Mouse (Mus musculus): ENCODE measurements around the gene 0610030E20Rik. TPM values are rescaled to one million over a fixed set of nuclear protein-coding genes. Genes with fewer than 3 reads are reported as not detected.

The 0610030E20Rik gene
- polyA plus RNA-seq, 1 experiment, result 16.9 TPM

DNA sequence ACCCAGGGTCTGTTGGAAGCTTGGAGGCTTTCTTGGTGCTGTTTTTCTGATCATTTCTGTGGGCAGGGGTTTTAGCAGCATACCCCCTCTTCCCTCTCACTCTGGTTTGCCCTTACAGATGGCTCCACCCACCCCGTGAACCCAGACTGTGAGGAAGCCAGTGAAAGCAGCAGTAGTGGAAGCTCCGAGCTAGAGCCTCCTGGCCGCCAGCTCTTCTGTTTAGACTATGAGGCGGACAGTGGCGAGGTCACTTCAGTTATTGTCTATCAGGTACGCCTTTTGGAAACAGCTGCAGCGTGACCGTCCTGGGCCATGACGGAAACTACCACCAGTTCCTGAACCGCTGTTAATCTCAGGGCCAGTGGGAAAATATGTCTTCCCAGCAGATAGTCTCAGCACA, 1.3 kb downstream of the 0610030E20Rik start:
- no peak for DNase-seq (ENCODE audit: low read depth)

DNA sequence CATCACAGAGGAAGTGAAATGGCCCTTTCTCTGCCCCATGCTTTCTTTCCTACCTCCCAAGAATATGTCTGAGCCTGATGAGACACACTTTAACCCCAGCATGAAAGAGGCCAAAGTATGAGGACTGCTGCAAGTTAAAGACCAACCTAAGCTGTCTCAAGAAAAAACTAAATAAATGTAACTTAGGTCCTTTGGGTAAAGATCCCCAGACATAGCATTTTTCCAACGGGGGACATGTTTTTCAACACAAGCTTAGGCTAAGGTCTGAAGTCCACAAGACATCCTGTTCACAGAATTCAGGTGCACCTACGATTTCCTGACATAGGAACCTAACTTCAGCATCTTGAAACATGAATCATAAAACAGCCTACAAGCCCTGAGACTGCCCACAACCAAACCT, 3.1 kb downstream of the 0610030E20Rik start:
- no peak for DNase-seq (ENCODE audit: low read depth)

DNA sequence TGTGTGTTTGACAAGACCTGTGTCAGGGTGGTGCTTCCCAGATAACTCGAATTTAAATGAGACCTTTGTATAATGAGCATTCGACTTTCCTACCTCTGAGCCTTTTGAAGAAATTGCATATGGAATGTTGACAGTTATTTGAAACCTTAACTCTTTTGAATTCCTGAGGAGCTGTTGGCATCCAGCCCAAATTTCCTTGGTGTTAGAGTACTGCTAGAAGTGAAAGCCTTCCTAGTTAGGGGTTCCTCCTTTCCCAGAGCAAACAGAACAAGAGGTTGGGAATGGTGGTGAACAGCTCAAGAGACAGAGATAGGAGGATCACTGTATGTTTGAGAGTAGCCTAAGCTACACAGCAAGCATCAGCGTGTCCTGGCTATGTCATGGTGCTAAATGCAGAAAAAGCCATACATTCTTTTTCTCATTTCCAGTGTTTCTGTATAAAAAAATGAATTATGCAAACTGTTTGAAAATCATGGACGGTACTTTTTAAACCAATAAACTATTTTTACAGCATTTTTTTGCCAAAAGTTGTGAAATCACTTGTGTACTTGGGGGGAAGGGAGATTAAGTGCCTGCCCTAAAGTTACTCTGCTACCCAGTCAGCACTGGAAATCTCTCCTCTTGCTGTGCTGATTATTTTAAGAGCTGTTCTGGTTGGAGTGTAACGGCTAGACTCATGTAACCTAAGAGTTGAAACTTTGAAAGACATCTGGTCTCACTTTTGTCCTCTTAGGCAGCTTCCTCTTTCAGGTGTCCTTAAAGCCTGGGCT, 5.7 kb downstream of the 0610030E20Rik start:
- no peak for DNase-seq (ENCODE audit: low read depth)

DNA sequence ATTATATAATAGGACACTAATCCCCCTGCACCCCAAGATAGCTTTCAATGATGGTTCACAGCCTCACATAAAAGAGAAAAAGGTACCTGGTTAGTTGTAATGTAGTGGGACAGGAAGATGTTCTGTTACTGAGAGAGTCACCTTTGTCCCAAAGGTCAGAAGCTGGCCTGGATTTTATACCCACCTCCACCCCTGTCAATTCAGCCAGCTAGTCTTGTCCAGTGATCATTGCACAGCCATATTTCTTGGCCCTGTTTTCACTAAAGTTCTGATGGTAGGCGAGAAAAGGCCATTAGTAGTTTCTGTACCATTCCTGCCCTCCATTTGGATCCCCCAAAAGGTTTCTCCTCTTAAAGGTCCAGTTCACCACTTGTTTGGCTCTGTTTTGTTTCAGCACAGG, 6.9 kb downstream of the 0610030E20Rik start:
- DNase-seq (ENCODE audit: low read depth), result no peak

DNA sequence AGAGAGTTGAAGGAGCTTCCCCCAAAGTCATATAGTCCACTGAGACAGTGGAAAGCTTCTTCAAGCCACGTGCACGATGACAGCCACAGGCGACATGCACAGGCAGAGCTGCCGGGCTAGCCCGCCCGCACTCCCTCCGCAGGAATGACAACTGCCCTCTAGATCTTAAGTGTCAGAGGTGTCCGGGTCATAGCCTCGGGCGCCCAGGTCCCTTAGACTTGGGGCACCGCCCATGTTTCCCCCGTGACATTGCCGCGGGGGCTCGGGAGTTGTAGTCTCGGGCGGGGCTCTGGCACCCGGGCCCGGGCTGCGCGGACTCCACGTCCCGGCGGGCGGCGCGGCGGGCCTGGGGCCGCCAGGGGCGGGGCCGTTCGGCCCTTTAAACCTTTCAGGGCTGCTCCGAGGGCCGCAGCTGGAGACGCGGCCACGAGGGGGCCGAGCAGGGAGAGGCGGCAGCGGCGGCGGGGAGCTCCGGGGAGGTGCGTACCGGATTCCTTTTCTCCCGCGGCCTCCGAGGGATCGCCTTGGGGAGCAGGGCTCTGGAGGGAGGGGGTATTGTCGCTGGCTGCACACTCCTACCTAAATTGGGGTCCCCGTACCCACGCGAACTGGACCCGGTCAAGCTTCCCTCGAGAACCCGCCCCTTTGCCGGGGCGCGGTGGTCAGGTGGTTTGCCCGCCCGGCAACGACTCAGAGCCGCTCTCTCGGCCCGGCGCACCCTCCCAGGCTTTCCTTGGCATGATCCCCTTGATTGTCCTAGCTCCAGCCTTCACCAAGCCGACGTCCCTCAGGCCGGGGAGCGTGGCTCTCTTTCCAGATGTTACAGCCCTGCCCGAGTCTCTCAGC, 8.2 kb downstream of the 0610030E20Rik start, which contains the start of gene Tmem150a:
Tmem150a (plus strand) TSS at position 382 of the 846 bp plus-strand sequence.
- DNase-seq (ENCODE audit: low read depth), result no peak

DNA sequence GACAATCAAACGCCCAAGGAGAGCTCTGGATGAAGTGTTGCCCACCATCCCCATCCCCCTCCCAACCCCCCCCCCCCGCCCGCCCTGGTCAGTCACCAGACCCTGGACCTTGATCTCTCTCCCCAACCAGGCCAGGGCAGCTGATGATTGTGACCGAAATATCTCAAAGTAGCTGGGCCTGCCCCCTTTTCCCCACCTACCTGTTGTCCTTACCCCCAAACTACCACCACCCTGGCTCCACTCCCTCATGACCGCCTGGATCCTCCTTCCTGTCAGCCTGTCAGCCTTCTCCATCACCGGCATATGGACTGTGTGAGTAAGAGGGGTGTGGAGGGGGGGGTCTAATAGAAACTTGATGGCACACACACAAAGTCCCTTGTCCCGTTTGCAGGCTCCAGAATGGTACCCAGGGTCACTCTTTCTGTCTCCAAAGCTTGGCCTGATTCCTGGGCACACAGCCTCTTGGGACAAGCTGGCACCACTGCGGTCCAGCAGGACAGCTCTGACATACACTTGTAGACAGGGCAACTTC, 8.9 kb downstream of the 0610030E20Rik start:
- no peak for DNase-seq (ENCODE audit: low read depth)

DNA sequence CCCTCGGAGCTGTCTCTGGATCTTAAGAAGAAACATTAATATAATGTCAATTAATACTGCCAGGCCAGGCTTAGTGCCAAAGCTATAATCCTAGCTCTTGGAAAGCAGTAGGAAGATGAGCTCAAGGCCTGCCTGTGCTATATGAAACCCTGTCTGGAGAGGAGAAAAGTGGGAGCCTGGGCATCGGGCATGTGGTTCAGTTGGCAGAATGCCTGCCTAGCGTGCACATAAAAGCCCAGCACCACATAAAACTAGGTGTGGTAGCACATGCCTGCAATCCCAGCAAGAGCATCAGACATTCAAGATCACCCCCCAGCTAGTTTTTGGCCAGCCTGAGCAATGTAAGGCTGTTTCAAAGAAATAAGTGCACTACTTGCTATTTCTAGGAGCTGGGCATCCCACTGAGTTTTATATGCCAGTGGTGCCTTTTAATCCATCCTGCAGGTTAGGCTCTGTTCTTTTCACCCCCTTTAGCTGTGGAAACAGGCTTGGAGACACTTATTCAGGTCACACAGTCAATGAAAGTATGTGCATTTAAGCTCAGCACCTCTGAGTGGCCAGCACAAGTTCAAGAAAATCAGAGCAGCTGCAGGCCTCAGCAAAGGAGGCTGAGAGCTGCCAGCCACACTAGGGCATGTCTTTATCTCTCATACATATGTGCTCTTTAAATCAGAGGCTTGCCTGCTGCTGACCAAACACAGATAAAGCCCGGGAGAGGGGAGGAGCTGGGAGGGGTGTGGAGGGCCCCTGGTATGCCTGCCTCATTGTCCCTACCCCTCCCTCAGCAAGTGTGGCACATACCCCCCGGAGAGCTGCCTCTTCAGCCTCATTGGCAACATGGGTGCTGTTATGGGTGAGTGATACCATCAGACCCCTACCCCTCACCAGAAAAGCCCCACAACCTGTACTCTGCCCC, 10.3 kb downstream of the 0610030E20Rik start:
- no peak for DNase-seq (ENCODE audit: low read depth)

DNA sequence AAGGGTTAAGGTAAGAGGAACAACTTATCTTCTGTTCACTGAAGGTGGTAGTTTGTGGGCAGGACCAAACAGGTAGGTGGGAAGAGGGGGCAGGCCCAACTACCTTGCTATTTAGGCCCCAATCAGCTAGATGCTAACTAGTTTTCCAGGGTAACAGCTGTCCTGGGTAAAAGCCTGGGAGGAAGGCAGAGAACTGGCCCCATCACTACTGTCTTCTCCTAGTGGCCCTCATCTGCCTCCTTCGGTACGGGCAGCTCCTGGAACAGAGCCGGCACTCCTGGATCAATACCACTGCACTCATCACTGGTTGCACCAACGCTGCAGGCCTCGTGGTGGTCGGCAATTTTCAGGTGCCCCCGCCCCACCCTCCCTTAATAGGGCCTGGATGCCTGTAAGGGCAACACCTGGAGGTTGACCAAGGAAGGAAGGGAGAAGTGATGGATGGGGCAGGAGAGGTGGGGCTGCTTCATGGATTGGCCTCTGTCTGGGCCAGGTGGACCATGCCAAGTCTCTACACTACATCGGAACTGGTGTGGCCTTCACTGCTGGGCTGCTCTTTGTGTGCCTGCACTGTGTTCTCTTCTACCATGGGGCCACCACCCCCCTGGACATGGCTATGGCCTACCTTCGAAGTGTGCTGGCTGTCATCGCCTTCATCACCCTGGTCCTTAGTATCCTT, 11.1 kb downstream of the 0610030E20Rik start:
- no peak for DNase-seq (ENCODE audit: low read depth)

DNA sequence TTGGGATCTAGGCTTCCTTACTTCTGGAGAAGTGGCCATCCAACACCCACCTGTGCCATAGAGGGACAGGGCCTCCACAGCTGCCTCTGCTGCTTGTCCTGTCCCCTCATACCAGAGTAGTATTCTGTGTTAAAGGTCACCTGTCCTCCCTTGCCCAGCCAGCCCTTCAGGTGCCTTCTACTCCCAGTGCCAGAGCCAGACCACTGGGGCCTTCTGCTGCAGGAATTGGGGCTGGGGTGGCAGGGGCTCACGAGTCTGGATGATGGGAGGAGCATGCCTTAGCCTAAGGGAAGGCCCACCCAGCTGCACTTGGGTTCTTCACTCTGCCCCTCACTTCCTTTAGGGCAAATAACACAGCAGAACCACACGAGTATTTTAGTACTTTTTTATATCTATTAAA, 12.2 kb downstream of the 0610030E20Rik start:
- no peak for DNase-seq (ENCODE audit: low read depth)

DNA sequence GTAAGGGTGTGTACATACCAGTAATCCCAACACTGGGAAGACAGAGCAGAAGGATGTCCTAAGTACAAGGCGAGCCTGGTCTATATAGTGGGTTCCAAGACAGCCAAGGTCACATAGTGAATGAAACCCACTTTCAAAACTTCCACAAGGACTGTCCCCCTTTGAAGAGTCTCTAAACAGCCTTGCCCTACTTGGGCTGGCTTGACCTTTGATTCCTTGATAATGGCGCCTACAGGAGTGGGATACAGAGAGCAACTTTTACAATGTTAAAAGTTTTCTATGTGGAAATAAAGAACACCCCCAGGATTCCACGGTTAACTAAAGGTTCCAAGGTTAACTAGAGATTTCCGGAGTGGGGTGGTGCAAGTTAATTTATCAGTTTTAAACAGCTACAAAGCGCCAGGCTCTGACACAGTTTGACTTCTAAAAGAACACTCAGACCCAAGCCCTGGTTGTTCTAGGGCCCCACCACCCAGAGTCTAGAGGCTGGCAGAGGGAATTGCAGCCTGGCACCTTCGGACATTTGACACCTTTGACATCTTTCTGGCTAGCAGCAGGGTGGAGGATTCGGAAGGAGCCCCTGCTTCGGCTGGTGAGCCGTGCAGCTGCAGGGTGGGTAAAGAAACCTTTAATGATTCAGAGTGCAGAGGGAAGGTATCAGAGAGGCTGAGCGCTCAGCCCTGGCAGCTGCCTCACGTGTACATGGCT, 12.9 kb downstream of the 0610030E20Rik start:
- no peak for DNase-seq (ENCODE audit: low read depth)

DNA sequence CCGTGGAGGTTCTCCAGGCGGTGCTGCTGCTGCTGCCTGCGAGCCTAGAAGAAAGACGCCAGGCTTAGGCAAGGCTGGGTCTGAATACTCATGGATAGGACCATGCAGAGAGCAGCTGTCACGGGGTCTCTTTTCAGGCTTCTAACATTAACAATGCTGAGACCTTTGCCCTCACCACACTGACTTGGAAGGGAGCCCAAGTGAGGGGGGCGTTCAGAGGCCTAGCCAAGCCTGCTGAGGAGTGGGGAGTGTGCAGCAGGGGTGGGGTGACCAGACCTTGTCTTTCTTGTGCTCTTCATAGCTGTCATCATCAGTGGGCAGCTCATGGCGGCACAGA, 13.4 kb downstream of the 0610030E20Rik start:
- no peak for DNase-seq (ENCODE audit: low read depth)

DNA sequence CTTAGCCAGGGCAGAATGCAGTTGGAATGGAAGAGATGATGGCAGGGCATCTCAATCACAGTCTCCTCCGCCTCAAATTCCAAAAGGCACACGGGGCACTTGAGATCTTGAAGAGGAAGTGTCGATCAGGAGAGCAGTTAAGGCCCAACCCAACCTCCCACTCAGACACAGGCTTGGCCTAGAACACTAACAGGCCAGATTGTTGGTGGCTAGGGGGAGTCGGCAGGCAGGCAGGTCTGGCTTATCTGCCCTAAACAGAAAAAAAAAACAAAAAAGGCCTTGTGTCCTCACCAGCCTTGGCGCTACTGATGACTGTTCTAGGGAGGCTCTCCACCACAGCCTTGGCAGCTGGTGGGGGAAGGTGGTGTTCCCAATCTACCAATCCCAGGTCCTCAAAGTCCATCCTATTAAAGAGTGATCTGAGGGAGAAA, 14.0 kb downstream of the 0610030E20Rik start:
- DNase-seq (ENCODE audit: low read depth), result no peak

DNA sequence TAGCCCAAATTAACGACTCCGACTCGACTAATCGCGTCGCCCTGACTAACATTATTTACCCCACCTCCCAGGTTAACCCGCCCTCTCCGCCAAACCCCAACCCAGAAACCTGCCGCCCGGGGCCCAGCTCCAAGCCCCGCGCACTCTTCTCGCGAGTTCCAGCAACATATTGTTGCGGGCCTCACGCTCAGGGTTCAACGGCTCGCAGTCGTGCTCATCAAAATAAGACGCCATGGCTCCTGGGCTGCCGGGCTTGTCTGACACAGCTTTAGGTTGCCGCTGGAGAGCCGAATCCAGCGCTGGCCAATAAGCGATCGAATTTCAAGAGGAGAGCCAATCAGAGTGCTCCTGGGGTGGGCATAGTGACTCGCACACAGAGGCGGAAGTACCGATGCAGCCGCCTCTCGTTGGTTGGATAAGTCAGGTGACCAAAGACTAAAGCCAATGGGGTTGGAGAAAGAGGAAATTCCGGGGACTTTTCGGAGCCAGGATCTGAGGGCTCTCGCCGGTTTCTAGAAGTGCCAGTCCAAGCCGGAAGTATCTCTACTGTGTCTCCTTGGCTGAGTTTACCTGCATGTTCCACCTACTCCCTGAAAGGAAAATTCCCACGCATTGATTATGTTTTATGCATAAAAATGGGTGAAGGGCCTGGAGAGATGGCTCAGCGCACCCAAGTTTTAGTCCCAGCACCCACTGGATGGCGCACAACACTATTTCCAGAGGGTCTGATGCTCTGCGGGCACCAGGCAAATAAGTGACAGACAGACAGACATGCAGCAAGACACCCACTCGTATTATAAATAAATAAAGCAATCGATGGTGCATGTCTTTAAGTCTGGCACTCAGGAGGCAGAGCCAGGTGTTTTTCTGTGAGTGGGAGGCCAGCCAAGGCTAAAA, 15.3 kb downstream of the 0610030E20Rik start:
- DNase-seq (ENCODE audit: low read depth), result peak; percentile 91

DNA sequence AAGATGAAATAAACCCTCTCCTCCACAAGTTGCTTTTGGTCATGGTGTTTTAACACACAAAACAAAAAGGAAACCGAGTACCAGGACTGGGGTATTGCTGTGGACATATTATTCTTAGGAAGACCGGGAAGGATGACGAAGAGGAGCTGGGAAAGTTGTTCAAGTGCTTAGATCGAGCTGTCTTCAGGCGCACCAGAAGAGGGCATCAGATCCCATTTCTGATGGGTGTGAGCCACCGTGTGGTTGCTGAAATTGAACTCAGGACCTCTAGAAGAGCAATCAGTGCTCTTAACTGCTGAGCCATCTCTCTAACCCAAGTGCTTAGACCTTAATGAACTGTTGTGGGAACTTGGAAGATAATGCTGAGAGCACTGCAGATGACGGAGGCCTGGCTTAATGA, 16.9 kb downstream of the 0610030E20Rik start:
- DNase-seq (ENCODE audit: low read depth), result no peak

DNA sequence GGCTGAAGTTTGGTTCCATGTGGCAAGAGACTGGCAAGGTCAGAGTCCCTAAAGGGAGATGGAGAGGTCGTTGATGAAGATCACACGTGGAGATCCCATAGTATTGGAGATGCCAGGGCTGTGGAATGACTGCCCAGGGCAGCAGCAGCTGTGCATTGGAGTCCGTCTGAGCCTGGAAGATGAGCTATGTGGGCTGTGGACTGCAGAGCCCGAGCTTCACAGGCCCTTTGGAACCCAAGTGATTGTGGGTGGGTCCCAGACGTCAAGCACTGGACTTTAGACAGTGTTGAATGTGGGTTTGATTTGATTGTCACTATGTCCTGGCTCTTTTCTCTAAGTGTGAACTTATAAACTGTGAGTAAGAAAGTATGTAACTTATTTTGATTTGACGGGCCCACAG, 17.9 kb downstream of the 0610030E20Rik start:
- DNase-seq (ENCODE audit: low read depth), result no peak

DNA sequence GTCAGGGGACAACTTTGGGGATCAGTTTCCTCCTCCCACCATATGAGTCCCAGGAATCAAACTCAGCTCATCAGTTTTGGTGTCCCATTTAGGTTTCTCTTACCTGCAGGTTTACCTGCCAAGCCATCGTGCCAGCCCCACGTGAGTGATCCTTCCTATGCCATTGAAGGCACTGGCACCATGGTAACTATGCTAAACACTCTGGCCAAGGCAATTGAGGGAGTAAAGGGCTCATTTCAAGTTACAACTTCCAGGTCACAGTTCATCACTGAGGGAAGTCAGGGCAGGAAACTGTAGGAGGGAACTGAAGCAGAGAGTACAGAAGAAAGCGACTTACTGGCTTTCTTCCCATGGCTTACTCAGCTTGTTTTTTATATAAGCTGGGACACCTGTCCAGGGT, 19.2 kb downstream of the 0610030E20Rik start:
- DNase-seq (ENCODE audit: low read depth), result no peak

DNA sequence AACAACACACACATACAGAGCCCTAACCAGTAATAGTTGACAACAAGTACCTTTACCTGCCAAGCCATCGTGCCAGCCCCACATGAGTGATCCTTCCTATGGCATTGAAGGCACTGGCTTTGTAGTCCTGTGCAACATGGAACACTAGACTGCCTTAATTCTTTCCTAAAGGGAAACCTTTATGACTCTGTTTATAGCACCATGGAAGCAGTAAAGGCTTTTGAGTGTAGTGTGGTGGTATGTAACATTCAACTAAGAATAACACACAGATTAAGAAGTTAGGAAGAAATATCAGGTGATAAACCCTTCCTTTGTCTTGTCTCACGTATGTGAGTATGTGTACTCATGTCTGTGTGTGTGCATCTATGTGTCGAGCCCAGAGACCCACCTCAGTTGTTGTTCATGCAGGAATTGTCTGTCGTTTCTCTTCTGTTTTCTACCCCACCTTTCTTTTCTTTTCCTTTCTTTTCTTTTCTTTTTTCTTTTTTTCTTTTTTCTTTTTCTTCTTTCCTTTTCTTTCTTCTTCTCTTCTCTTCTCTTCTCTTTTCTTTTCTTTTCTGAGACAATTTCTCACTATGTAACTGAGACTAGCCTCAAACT, 19.8 kb downstream of the 0610030E20Rik start, which contains the start of gene Rnf181:
Rnf181 (minus strand) TSS at position 113 of the 600 bp plus-strand sequence.
- no peak for DNase-seq (ENCODE audit: low read depth)

DNA sequence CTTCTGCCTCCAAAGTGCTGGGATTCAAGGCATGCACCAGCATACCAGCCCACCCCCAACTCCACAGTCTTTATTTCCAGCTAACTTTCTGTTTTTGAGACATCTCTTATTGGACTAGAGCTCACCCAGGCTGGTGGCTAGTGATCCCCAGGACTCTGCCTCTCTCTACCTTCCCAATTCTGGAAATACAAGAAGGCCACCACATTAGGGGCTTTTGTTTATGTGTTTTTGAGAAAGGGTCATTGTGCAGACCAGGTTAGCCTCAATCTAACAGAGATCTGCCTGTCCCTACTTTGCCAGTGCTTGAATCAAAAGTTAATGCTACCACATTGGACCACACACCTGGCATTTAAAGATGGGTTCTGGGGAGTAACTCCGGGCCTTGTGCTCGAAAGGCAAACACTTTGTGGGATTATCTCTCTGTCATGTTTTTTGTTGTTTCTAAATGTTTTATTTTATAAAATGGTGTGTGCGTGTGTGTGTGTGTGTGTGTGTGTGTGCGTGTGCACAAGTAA, 20.4 kb downstream of the 0610030E20Rik start:
- no peak for DNase-seq (ENCODE audit: low read depth)

DNA sequence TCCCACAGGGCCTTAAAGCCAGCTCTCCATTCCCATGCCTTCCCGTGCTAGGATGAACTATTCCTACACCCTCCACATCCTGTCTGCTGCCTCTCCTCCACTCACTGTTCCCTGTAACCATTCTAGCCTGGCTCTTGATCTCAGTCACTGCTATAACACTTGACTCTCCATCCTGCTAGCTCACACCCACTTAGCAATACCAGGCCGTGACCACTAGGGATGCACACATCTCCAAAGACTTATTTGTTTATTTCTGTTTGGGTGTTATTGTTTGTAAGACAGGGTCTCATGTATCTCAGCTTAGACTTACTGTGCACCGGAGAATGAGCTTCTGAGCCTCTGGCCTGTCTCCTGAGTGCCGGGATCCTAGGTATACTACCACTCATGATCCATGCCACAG, 22.4 kb downstream of the 0610030E20Rik start:
- DNase-seq (ENCODE audit: low read depth), result no peak

Data from gonadal fat pad, adult 2 months (tissue).